Mouse (Mus musculus): Measurements from ENCODE around the gene Thumpd1.
A peak's percentile ranks its signal among the peaks of the same experiment; 100 is the strongest.
"Not testable (repeated sequence)": the region's sequence is repeated elsewhere in the genome, so short reads cannot be mapped to it uniquely, and the experiment has no call there.

The Thumpd1 gene

GRCm38 (mm10) chr7:119720253-119720946 is at the start of gene Thumpd1:
Gene Thumpd1 (minus strand): TSS chr7:119720798.
- peak; percentile 93 for DNase-seq

DNA sequence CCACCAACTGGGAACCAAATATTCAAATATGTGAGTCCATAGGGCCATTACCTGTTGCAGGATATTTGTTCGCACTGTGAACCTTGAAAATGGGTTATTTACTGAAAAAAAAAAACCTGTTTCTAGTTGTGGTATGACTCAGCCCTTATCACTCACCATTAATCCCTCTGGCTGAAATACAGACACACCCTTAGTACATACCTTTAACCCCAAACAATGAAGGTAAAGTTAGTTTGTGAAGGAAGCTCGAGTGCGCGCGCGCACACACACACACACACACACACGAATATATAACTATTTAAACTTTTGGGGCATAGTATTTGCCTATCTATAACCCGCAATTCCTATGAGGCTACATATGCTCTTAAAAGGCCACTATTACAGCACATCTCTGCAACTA is 49.3 kb upstream of the Thumpd1 start:
- no peak for DNase-seq

- DNase-seq: no peak
Measured at GRCm38 (mm10) chr7:119766996-119767395, 46.4 kb upstream of the Thumpd1 start.

GRCm38 (mm10) chr7:119764377-119764776 is 43.8 kb upstream of the Thumpd1 start:
- DNase-seq: no peak

DNA sequence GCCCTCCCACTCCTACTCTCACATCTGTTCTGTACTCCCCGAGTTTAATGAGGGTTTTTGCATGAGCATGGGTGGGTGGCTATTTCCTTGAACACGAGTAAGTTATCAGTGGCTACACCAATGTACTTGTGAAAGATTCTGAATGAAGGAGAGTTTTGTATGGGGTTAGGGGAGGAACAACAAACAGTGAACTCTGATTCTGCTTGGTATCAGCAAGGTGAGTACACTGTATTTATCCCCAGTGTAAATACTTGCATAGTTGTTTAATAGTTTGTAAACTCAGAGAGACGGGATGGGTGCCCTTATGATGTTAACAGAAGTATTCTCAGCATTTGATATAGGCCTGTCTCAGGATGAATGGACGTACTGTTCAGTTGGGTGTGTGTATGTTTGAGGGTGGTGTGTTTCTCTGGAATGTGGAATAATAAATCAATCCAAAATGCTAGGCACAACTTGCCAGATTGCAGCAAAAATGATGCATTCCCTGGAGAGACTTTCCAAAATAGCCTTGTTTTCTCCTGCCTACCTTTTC is 41.6 kb upstream of the Thumpd1 start:
- DNase-seq: no peak

DNA sequence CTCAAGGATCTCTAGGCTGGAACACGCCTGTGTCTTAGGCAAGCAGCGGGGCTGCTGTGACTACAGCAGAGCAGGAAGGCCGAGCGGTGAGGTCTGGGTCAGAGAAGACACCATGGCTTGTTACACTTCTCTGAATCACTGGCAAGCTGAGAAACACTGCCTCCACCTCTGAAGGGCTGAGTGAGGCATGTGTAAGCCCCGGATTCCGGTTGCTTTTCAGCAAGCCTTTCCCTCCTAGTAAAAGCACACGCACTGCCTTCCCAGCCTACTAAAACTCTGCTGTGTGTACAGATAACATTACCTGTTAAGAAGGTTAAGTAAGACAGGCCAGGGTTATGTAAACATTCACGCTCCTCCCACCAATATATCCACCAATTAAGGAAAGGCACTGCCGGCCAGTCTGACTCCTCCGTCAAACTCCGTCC is 39.9 kb upstream of the Thumpd1 start, which contains the start of gene Acsm3:
Acsm3 (plus strand) TSS at position 397 of the 425 bp plus-strand sequence.
- DNase-seq: no peak

- no peak for DNase-seq
Measured at GRCm38 (mm10) chr7:119753696-119754095, 33.1 kb upstream of the Thumpd1 start.

DNA sequence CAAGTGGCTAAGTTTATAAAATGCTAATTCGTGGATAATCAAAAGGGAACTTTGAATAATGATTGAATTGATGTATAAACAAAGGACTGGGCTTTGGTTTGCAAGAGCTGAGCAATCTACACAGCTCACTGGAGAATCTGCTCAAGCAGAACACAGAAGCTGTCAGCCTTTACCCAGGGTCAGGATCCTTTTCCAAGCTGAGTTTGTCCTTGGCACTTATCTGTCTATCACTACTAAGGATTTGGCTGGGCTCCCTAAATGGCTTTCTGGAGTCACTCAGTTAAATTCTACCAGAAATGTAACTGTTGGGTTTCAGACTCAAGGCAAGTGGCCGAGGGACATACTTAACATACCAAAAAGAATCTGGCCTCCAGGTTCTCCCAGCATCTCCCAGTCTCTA is 29.3 kb upstream of the Thumpd1 start:
- no peak for DNase-seq

DNA sequence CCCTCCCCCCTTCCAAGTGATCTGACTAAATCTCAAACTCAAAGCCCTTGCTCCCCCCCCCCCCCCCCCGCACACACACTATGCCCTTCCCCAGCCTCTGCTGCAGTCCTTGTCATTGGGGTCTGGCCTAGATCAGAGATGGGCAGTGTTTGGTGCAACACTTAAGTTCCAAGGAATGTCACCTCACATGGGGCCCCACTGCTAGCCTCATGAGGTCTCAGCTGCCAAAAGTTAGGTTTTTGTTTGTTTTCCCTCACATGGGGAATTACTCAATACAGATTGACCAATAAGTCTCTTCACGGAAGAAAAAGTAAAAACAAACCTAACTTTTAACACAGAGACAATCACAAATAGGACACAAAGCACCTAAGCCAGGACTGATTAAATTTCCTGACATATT is 28.2 kb upstream of the Thumpd1 start:
- DNase-seq: no peak

GRCm38 (mm10) chr7:119745869-119746268 is 25.3 kb upstream of the Thumpd1 start:
- DNase-seq: no peak

DNA sequence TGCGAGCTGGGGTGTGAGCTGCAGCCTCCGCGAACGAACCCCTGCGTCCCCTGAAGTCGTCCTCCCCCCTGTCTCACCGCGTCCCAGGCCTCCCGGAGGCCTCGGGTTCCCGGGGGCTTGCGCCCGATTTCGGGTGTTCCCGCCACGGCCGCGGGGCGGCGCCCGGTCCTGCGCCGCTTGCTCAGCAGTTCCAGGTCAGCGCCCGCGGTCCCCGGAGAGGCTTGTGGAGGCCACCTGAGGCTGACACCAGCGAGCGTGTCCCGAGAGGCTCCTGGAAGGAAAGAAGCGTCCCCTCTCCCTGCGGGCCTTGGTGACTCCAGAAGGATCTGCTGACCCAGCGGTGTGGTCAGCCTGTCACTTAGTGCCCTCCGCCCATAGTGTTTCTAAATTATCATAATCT is 23.7 kb upstream of the Thumpd1 start:
- peak; percentile 6 for DNase-seq

DNA sequence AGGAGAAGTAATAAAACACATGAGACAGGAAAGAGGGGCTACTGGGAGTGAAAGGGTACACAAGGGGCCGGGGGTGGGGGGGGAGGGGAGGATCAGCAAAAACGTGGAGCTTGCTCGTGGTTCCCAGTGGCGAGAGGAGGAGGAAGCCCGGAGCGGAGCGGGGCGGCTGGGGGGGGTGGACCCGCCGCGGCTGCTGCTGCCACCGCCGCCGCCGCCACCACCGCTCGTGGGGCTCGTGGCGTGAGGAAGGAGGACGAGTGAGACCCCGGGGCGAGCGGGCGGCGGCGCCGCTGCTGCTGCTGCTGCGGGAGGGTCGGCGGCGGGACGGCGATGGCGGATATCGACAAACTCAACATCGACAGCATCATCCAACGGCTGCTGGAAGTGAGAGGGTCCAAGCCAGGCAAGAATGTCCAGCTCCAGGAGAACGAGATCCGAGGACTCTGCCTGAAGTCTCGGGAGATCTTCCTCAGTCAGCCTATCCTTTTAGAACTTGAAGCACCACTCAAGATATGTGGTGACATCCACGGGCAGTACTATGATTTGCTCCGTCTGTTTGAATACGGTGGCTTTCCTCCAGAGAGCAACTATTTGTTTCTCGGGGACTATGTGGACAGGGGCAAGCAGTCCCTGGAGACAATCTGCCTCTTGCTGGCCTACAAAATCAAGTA is 19.3 kb upstream of the Thumpd1 start:
- DNase-seq: not testable (repeated sequence)

- DNase-seq: no peak
Measured at GRCm38 (mm10) chr7:119738877-119739276, 18.3 kb upstream of the Thumpd1 start.

GRCm38 (mm10) chr7:119731262-119731661 is 10.7 kb upstream of the Thumpd1 start:
- peak; percentile 32 for DNase-seq

- no peak for DNase-seq
Measured at GRCm38 (mm10) chr7:119727621-119728020, 7.0 kb upstream of the Thumpd1 start.

DNA sequence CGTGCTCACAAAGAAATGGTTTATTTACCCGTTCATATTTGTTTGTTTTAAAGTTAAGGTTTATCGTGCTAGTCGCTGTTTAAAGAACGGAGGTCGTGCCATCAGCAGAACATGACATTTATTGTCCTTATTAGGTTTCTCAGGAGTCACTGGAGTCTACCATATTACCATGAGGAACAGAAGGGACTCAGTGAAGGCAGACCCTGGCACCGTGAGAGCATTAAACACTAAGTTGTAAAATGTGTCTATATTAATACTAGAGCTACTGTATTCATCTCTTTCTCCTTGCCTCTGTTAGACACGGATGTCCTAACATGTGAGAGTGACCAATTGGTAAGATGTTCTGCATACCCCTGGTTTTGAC is 331 bp upstream of the Thumpd1 start:
- DNase-seq: no peak

- no peak for DNase-seq
Measured at GRCm38 (mm10) chr7:119714111-119714510, 6.5 kb downstream of the Thumpd1 start.

DNA sequence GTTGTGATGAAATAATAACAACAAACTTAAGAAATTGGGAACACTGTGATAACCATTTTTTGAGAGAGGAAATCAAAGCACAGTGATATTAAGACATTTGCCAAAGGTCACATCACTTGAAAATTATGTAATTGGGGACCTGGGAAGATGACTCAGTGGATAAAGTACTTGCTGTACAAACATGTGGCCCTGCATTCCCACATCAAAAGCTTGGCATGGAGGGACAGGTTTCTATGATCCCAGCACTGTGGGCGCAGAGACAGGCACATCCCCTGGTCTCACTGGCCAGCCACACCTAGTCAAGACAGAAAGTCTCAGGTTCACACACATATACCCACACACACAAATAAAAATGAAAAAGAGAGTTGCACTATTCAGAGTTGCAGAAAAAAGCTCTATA is 25.7 kb downstream of the Thumpd1 start:
- no peak for DNase-seq

GRCm38 (mm10) chr7:119692302-119692701 is 28.3 kb downstream of the Thumpd1 start:
- no peak for DNase-seq

GRCm38 (mm10) chr7:119689726-119690125 is 30.9 kb downstream of the Thumpd1 start, which contains the start of gene Acsm4:
Gene Acsm4 (plus strand): TSS chr7:119690026.
- no peak for DNase-seq

DNA sequence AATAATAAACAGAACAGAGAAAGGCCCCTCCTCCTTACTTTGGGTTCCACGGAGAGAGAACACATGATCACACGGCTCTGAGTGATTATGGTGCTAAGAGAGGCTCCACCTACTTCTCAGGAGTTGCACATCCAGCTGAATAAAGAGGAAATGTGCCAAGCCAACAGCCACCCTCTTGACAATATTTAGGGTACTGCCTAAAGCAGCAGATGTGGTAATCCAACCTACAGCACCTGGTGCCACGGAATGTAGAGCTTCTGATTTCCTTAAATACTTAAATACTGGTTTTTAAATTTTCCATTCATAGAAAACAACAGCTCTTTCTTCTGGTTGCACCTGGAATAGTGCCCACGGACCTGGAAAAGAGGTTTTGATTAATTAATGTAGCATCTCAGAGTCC is 37.9 kb downstream of the Thumpd1 start:
- DNase-seq: no peak

DNA sequence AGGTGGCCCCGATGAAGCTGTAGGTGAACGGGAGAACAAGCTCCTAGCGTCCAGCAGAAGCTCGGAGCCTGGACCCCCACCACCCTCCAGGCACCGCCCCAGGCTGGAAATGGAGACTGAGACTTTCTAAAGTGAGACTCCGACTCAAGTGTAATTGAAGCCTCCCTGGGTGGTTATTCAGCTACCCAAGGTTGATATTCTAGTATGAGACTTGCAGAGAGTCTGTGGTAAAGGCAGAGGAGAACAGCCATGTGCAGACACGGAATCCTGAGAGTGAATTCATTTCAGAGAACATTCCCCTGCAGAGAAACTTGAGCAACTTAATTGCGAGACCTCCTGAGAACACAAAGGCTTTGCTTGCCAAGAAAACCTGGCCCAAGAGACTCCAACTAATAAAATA is 40.5 kb downstream of the Thumpd1 start:
- no peak for DNase-seq

GRCm38 (mm10) chr7:119673465-119673864 is 47.1 kb downstream of the Thumpd1 start:
- DNase-seq: peak; percentile 17

DNA sequence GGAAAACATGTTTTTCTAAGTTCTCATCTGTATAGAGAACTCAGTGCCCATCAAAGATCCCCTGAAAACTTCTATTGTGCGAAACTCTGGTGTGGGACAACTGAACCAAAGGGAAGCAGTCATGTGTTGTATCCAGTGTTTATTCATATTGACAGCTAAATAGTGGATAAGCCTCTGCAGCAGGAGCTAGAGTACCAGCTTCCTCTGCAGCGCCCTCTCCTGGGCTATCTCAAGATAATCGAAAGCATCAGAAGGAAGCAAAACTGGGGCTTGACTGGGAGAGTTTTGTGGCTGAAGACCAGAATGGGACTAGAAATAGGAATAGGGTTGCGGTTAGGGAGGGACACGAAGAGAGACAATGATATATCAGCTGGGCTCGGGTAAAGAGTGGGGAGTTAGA is 49.7 kb downstream of the Thumpd1 start:
- DNase-seq: no peak
